Mouse (Mus musculus): Measurements from ENCODE around the gene Myl7. TPM values are rescaled to one million over a fixed set of nuclear protein-coding genes. Genes with fewer than 3 reads are reported as not detected.

The Myl7 gene
- polyA plus RNA-seq, 2 experiments = 0.36 to 0.92 TPM

- 42% methylated on average over 2 of the region's 2 CpGs for WGBS
- no peak overlapping the region for H3K27ac ChIP-seq (replicated peaks; ENCODE audit: low read depth, low read length)
- 0 out of 2 replicates have a peak, but pooled peaks cover under 1% of the 10 kb centered on the region for H3K4me1 ChIP-seq (ENCODE audit: control insufficient read depth, insufficient read depth, low read length)
- no peak for TF ChIP-seq POLR2A (IDR thresholded peaks at IDR 0.05; ENCODE audit: borderline replicate concordance, extremely low read depth, insufficient read depth, insufficient read length)
- no peak overlapping the region for H3K4me3 ChIP-seq (replicated peaks; ENCODE audit: low read length)
- no peaks in the 10 kb centered on the region for H3K27me3 ChIP-seq (ENCODE audit: control insufficient read depth, insufficient read depth, low read length)
- H3K9ac ChIP-seq (ENCODE audit: low read depth, low read length, severe bottlenecking) = no peak overlapping the region
- H3K4me2 ChIP-seq (replicated peaks; ENCODE audit: low read depth, low read length, severe bottlenecking) = no peak overlapping the region
- DNase-seq (ENCODE audit: low spot score) (no peak), ATAC-seq (ENCODE audit: low FRiP score, low read depth) (no peak)
- no peaks in the 10 kb centered on the region for H3K9me3 ChIP-seq (ENCODE audit: control insufficient read depth, low read length)
- H3K36me3 ChIP-seq (ENCODE audit: control insufficient read depth, insufficient read depth, low read length) = no peaks in the 10 kb centered on the region
Observed at GRCm38 (mm10) chr11:5918111-5918510, 19.5 kb upstream of the Myl7 start.

GRCm38 (mm10) chr11:5916178-5916548 is 17.6 kb upstream of the Myl7 start:
- DNase-seq (ENCODE audit: low spot score) (no peak), ATAC-seq (ENCODE audit: low FRiP score, low read depth) (no peak)
- Histone ChIP-seq H3K9ac (ENCODE audit: low read depth, low read length, severe bottlenecking) (no peak overlapping the region), H3K27me3 (ENCODE audit: control insufficient read depth, insufficient read depth, low read length) (no peaks in the 10 kb centered on the region), H3K4me1 (ENCODE audit: control insufficient read depth, insufficient read depth, low read length) (peaks cover 5% of the 10 kb centered on the region; the same call in 1 of the 2 replicates), H3K4me3 (replicated peaks; ENCODE audit: low read length) (no peak overlapping the region), H3K27ac (replicated peaks; ENCODE audit: low read depth, low read length) (no peak overlapping the region), H3K4me2 (replicated peaks; ENCODE audit: low read depth, low read length, severe bottlenecking) (no peak overlapping the region), H3K9me3 (ENCODE audit: control insufficient read depth, low read length) (no peaks in the 10 kb centered on the region), H3K36me3 (ENCODE audit: control insufficient read depth, insufficient read depth, low read length) (no peaks in the 10 kb centered on the region)
- WGBS = 69% methylated on average over 8 of the region's 8 CpGs
- no peak for TF ChIP-seq POLR2A (IDR thresholded peaks at IDR 0.05; ENCODE audit: borderline replicate concordance, extremely low read depth, insufficient read depth, insufficient read length)

- no peak for DNase-seq (ENCODE audit: low spot score)
- no peaks in the 10 kb centered on the region for H3K36me3 ChIP-seq (ENCODE audit: control insufficient read depth, insufficient read depth, low read length)
- 83% methylated on average over 5 of the region's 5 CpGs for WGBS
- no peak overlapping the region for H3K4me3 ChIP-seq (replicated peaks; ENCODE audit: low read length)
- no peak for ATAC-seq (ENCODE audit: low FRiP score, low read depth)
- TF ChIP-seq POLR2A (IDR thresholded peaks at IDR 0.05; ENCODE audit: borderline replicate concordance, extremely low read depth, insufficient read depth, insufficient read length) = no peak
- H3K9me3 ChIP-seq (ENCODE audit: control insufficient read depth, low read length) = no peaks in the 10 kb centered on the region
- H3K27ac ChIP-seq (replicated peaks; ENCODE audit: low read depth, low read length) = no peak overlapping the region
- H3K9ac ChIP-seq (ENCODE audit: low read depth, low read length, severe bottlenecking) = no peak overlapping the region
- peaks cover 5% of the 10 kb centered on the region; the same call in 1 of the 2 replicates for H3K4me1 ChIP-seq (ENCODE audit: control insufficient read depth, insufficient read depth, low read length)
- no peaks in the 10 kb centered on the region for H3K27me3 ChIP-seq (ENCODE audit: control insufficient read depth, insufficient read depth, low read length)
- H3K4me2 ChIP-seq (replicated peaks; ENCODE audit: low read depth, low read length, severe bottlenecking) = no peak overlapping the region
Observed at GRCm38 (mm10) chr11:5915429-5916177, 17.0 kb upstream of the Myl7 start.

- H3K27me3 ChIP-seq (ENCODE audit: control insufficient read depth, insufficient read depth, low read length) = no peaks in the 10 kb centered on the region
- TF ChIP-seq POLR2A (IDR thresholded peaks at IDR 0.05; ENCODE audit: borderline replicate concordance, extremely low read depth, insufficient read depth, insufficient read length) = no peak
- 61% methylated on average over 5 of the region's 5 CpGs for WGBS
- no peak overlapping the region for H3K9ac ChIP-seq (ENCODE audit: low read depth, low read length, severe bottlenecking)
- no peaks in the 10 kb centered on the region for H3K36me3 ChIP-seq (ENCODE audit: control insufficient read depth, insufficient read depth, low read length)
- H3K4me1 ChIP-seq (ENCODE audit: control insufficient read depth, insufficient read depth, low read length) = peaks cover 5% of the 10 kb centered on the region; the same call in 1 of the 2 replicates
- ATAC-seq (ENCODE audit: low FRiP score, low read depth) = no peak
- no peak for DNase-seq (ENCODE audit: low spot score)
- no peak overlapping the region for H3K4me2 ChIP-seq (replicated peaks; ENCODE audit: low read depth, low read length, severe bottlenecking)
- no peaks in the 10 kb centered on the region for H3K9me3 ChIP-seq (ENCODE audit: control insufficient read depth, low read length)
- no peak overlapping the region for H3K4me3 ChIP-seq (replicated peaks; ENCODE audit: low read length)
- H3K27ac ChIP-seq (replicated peaks; ENCODE audit: low read depth, low read length) = no peak overlapping the region
Observed at GRCm38 (mm10) chr11:5914940-5915339, 16.4 kb upstream of the Myl7 start.

GRCm38 (mm10) chr11:5913936-5914335 is 15.4 kb upstream of the Myl7 start:
- TF ChIP-seq POLR2A (IDR thresholded peaks at IDR 0.05; ENCODE audit: borderline replicate concordance, extremely low read depth, insufficient read depth, insufficient read length) = no peak
- WGBS = 79% methylated on average over 4 of the region's 4 CpGs

More at GRCm38 (mm10) chr11:5913936-5914335, 15.4 kb upstream of the Myl7 start:
- Histone ChIP-seq H3K4me1 (ENCODE audit: control insufficient read depth, insufficient read depth, low read length) (peaks cover 5% of the 10 kb centered on the region; the same call in 1 of the 2 replicates), H3K27ac (replicated peaks; ENCODE audit: low read depth, low read length) (no peak overlapping the region), H3K36me3 (ENCODE audit: control insufficient read depth, insufficient read depth, low read length) (no peaks in the 10 kb centered on the region), H3K4me3 (replicated peaks; ENCODE audit: low read length) (no peak overlapping the region), H3K9me3 (ENCODE audit: control insufficient read depth, low read length) (no peaks in the 10 kb centered on the region), H3K27me3 (ENCODE audit: control insufficient read depth, insufficient read depth, low read length) (no peaks in the 10 kb centered on the region), H3K4me2 (replicated peaks; ENCODE audit: low read depth, low read length, severe bottlenecking) (no peak overlapping the region), H3K9ac (ENCODE audit: low read depth, low read length, severe bottlenecking) (no peak overlapping the region)
- DNase-seq (ENCODE audit: low spot score) = no peak
- no peak for ATAC-seq (ENCODE audit: low FRiP score, low read depth)

Data from limb, embryonic 14.5 days (tissue).